Mouse (Mus musculus) embryonic stem cell, embryonic (primary cell): ENCODE results near the gene Per1.

Experiments
- CTCF ChIA-PET, 4 experiments: fragments of 300-600 bp in 2 of 4; fragments of 350-600 bp in 2 of 4; sonication (Branson Sonifier 250); formaldehyde crosslinking; loops; one replicate each; lab custom pipeline; 2022; ENCODE audit warnings: inconsistent platforms in 2 of 4; lab: Charles Lee
- POLR2A ChIA-PET, 4 experiments: fragments of 300-600 bp in 2 of 4; fragments of 350-600 bp in 2 of 4; sonication (Branson Sonifier 250); formaldehyde crosslinking; loops; one replicate each; lab custom pipeline; 2022; ENCODE audit warnings: antibody characterized with exemption in 4 of 4, inconsistent platforms in 1 of 4; lab: Charles Lee

The Per1 gene

GRCm38 (mm10) chr11:69105796-69106195, 10.8 kb downstream of the Per1 start:
- CTCF ChIA-PET, result no interaction called here

GRCm38 (mm10) chr11:69106299-69106698, 11.3 kb downstream of the Per1 start:
- POLR2A ChIA-PET, result interaction anchor here in 3 of 4 experiments (1.0 to 19.2 kb wide), 6 partner anchors 12 to 39 kb away, joined by 3 to 269 read pairs (median 102); partner anchors contain the start of genes Per1 (in 2 of the 3), Tmem107 (in 2 of the 3) and Vamp2 (in 1 of the 3)
- CTCF ChIA-PET, result interaction anchor here in 1 of 4 experiments (0.6 to 1.2 kb wide), 4 partner anchors 8 to 42 kb away, joined by 3 to 5 read pairs (median 3); partner anchors contain the start of gene Per1

More at GRCm38 (mm10) chr11:69105796-69106195, 10.8 kb downstream of the Per1 start:
- POLR2A ChIA-PET, result interaction anchor here in 3 of 4 experiments (1.0 to 19.2 kb wide), 6 partner anchors 11 to 39 kb away, joined by 3 to 269 read pairs (median 102); partner anchors contain the start of genes Per1 (in 2 of the 3), Tmem107 (in 2 of the 3) and Vamp2 (in 1 of the 3)

DNA sequence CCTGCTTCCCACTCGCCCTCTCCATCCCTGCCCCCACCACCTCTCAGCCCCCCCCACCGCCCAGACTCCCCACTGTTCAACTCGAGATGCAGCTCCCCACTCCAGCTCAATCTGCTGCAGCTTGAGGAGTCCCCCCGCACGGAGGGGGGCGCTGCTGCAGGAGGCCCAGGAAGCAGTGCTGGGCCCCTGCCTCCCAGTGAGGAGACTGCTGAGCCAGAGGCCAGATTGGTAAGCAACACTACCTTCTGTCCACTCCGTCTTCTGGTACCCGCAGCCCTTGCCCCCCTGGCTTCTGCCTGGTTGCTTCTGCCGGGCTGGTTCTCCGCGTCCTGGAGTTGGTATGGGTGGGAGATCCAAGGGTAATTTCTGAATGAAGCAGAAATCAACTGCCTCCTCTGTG, 11.8 kb downstream of the Per1 start:
- ChIA-PET CTCF (interaction anchor here in 2 of 4 experiments (0.6 to 1.2 kb wide), 5 partner anchors 8 to 56 kb away, joined by 3 to 5 read pairs (median 3); partner anchors contain the start of gene Per1 (in 1 of the 2)), POLR2A (interaction anchor here in 3 of 4 experiments (0.5 to 19.2 kb wide), 10 partner anchors 11 to 312 kb away, joined by 3 to 269 read pairs (median 5); partner anchors contain the start of genes Per1 (in 2 of the 3), Tmem107 (in 2 of the 3) and Vamp2 (in 2 of the 3))

DNA sequence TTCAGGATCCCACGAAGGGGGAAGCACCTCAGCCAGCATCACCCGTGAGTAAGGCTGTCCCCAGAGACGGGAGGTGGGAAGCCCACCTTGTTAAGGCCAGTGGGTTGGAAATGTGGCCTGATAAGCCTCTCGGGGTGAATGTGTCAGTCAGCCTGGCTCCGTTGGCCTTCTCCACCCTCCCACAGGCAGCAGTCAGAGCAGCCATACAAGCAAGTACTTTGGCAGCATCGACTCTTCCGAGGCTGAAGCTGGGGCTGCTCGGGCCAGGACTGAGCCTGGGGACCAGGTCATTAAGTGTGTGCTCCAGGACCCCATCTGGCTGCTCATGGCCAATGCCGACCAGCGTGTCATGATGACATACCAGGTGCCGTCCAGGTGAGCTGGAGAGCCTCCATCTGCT, 12.7 kb downstream of the Per1 start:
- CTCF ChIA-PET, result interaction anchor here in 1 of 4 experiments (3.5 kb wide), 1 partner anchor 8 kb away, joined by 15 read pairs; no protein-coding TSS in a partner anchor
- POLR2A ChIA-PET, result interaction anchor here in 3 of 4 experiments (0.6 to 19.2 kb wide), 13 partner anchors 8 to 185 kb away, joined by 3 to 269 read pairs (median 11); partner anchors contain the start of genes Per1 (in 2 of the 3), Tmem107 (in 2 of the 3), Borcs6 (in 1 of the 3) and Vamp2 (in 1 of the 3)

- CTCF ChIA-PET, result interaction anchor here in 1 of 4 experiments (1.6 to 3.5 kb wide), 3 partner anchors 9 to 26 kb away, joined by 3 to 15 read pairs (median 7); partner anchors contain the start of gene Per1
- POLR2A ChIA-PET, result interaction anchor here in 3 of 4 experiments (0.6 to 19.2 kb wide), 17 partner anchors 8 to 146 kb away, joined by 3 to 269 read pairs (median 16); partner anchors contain the start of genes Per1 (in 3 of the 3), Tmem107 (in 2 of the 3), 9130213A22Rik (in 1 of the 3) and Borcs6 (in 1 of the 3)
Measured at GRCm38 (mm10) chr11:69108223-69108622, 13.2 kb downstream of the Per1 start.

- CTCF ChIA-PET, result interaction anchor here in 3 of 4 experiments (0.6 to 3.5 kb wide), 8 partner anchors 9 to 563 kb away, joined by 3 to 15 read pairs (median 4); partner anchors contain the start of gene Per1 (in 1 of the 3)
- POLR2A ChIA-PET, result interaction anchor here (0.5 to 19.2 kb wide), 28 partner anchors 9 to 345 kb away, joined by 3 to 269 read pairs (median 8); partner anchors contain the start of genes Per1 (in 3 of the 4), 9130213A22Rik (in 2 of the 4), Hes7 (in 2 of the 4) and Tmem107 (in 2 of the 4)
Measured at GRCm38 (mm10) chr11:69109032-69109900, 14.2 kb downstream of the Per1 start.

DNA sequence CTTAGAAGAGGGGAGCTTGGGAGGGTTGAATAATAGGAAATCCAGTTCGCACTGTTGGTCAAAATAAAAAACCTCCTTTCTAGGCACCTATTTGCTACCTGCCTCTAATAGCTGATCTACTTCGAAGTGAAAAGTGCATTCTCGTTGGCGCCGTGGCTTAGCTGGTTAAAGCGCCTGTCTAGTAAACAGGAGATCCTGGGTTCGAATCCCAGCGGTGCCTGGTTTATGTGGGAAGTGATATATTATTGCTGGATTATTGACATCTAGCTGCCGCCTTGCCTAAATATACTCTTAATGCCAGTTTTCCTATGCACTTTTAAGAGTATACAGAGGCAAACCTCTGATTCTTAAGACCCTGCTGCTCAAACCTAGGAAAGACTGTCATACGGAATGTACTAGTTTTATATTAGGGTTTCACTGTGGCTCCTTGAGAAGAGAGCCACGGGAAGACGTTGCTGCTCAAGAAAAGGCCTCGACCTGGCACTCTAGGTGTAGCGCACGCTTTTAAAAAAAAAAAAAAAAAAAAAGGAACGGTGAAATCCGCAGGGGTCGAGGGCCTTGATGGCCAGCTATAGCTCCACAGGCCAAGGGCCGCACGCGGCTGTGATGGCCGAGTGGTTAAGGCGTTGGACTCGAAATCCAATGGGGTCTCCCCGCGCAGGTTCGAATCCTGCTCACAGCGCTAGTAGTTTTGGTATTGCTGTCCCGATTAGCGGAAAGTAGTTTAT, 15.5 kb downstream of the Per1 start:
- CTCF ChIA-PET, result interaction anchor here in 3 of 4 experiments (0.6 to 3.5 kb wide), 8 partner anchors 11 to 281 kb away, joined by 3 to 15 read pairs (median 4); no protein-coding TSS in a partner anchor
- POLR2A ChIA-PET, result interaction anchor here (0.6 to 19.2 kb wide), 36 partner anchors 8 to 1353 kb away, joined by 3 to 269 read pairs (median 6); partner anchors contain the start of genes Per1 (in 4 of the 4), 9130213A22Rik (in 3 of the 4), Hes7 (in 2 of the 4) and Tmem107 (in 2 of the 4)

- CTCF ChIA-PET, result interaction anchor here (0.5 to 1.8 kb wide), 5 partner anchors 10 to 280 kb away, joined by 3 to 5 read pairs (median 3); partner anchors contain the start of gene 9130213A22Rik (in 1 of the 4)
Measured at GRCm38 (mm10) chr11:69111051-69111810, 16.2 kb downstream of the Per1 start.

DNA sequence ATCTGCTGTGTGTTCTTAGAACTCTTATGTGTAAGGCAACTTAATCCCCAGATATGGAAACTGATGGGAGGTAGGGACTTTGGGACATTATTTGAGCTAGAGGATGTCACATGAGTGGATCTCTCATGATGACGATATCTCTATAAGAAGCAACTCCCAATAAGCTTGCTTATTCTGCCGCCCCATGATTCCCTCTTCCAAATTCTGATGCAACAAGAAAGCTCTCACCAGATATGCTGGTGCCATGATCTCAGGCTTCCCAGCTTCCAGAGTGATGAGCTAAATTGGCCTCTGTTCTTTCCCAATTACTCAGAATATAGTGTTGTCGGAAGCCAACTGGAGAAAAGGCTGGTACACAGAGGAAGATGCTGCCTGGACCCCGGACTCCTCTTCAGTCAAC, 16.8 kb downstream of the Per1 start:
- POLR2A ChIA-PET, result interaction anchor here (0.9 to 19.2 kb wide), 22 partner anchors 9 to 213 kb away, joined by 3 to 269 read pairs (median 7); partner anchors contain the start of genes 9130213A22Rik (in 2 of the 4), Hes7 (in 2 of the 4), Per1 (in 2 of the 4) and Tmem107 (in 2 of the 4)

More at GRCm38 (mm10) chr11:69111051-69111810, 16.2 kb downstream of the Per1 start:
- POLR2A ChIA-PET, result interaction anchor here (0.6 to 19.2 kb wide), 30 partner anchors 10 to 1352 kb away, joined by 3 to 269 read pairs (median 8); partner anchors contain the start of genes Per1 (in 4 of the 4), 9130213A22Rik (in 2 of the 4), Hes7 (in 2 of the 4) and Tmem107 (in 2 of the 4)

GRCm38 (mm10) chr11:69114018-69114417, 19.0 kb downstream of the Per1 start:
- ChIA-PET CTCF (interaction anchor here in 2 of 4 experiments (0.6 to 1.0 kb wide), 3 partner anchors 8 to 78 kb away, joined by 3 read pairs; partner anchors contain the start of gene 9130213A22Rik (in 1 of the 2)), POLR2A (interaction anchor here (0.6 to 19.2 kb wide), 12 partner anchors 14 to 109 kb away, joined by 3 to 269 read pairs (median 6); partner anchors contain the start of genes Tmem107 (in 2 of the 4), Per1 (in 1 of the 4) and Vamp2 (in 1 of the 4))

More for the DNA sequence above, 16.8 kb downstream of the Per1 start:
- CTCF ChIA-PET, result interaction anchor here (0.5 to 1.8 kb wide), 5 partner anchors 11 to 207 kb away, joined by 3 to 7 read pairs (median 3); partner anchors contain the start of gene 9130213A22Rik (in 1 of the 4)

DNA sequence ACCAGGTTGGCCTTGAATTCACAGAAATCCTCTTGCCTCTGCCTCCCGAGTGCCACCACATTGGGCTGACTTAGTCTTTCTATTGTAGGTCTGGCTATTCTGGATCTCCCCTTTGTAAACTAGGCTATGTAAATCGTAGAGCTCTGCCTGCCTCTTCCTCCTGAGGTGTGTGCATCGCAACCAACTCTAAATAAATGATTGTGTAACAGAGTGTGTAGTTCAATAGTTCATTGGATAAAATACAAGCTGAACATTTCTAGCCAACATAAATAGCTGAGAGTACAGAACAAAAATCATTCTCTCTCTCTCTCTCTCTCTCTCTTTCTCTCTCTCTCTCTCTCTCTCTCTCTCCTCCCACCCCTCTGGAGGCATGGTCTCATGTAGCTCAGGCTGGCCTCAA, 19.6 kb downstream of the Per1 start:
- CTCF ChIA-PET, result interaction anchor here in 1 of 4 experiments (0.6 to 0.7 kb wide), 2 partner anchors 34 to 79 kb away, joined by 3 read pairs; no protein-coding TSS in a partner anchor
- POLR2A ChIA-PET, result interaction anchor here (0.6 to 19.2 kb wide), 11 partner anchors 14 to 109 kb away, joined by 3 to 269 read pairs (median 5); partner anchors contain the start of genes Per1 (in 1 of the 4), Tmem107 (in 1 of the 4) and Vamp2 (in 1 of the 4)

GRCm38 (mm10) chr11:69116843-69117242, 21.8 kb downstream of the Per1 start:
- POLR2A ChIA-PET, result interaction anchor here in 2 of 4 experiments (0.7 to 19.2 kb wide), 5 partner anchors 24 to 76 kb away, joined by 3 to 269 read pairs (median 6); partner anchors contain the start of genes Per1 (in 1 of the 2), Tmem107 (in 1 of the 2) and Vamp2 (in 1 of the 2)
- CTCF ChIA-PET, result interaction anchor here in 1 of 4 experiments (0.7 kb wide), 1 partner anchor 155 kb away, joined by 3 read pairs; no protein-coding TSS in a partner anchor

- ChIA-PET POLR2A (interaction anchor here (0.5 to 19.2 kb wide), 26 partner anchors 9 to 374 kb away, joined by 3 to 269 read pairs (median 5); partner anchors contain the start of genes Per1 (in 2 of the 4), Borcs6 (in 1 of the 4) and Vamp2 (in 1 of the 4)), CTCF (interaction anchor here in 2 of 4 experiments (0.6 to 1.0 kb wide), 4 partner anchors 9 to 760 kb away, joined by 3 to 5 read pairs (median 4); no protein-coding TSS in a partner anchor)
Measured at GRCm38 (mm10) chr11:69117737-69118695, 23.0 kb downstream of the Per1 start.
